In genomic region chr9:89704265-89705196, GRCm38 (mm10) we compare ENCODE assay signal across 8 mouse cellular contexts. TPM values are rescaled to one million over a fixed set of nuclear protein-coding genes. Genes with fewer than 3 reads are reported as not detected.
DNase-seq lines count a peak whose midpoint lies in the region; ATAC-seq lines count a peak whose summit lies in the region.

Gene Tmed3 (minus strand): TSS chr9:89705068.

- peak within 1 kb of the TSS; percentile 90 for H3K9ac ChIP-seq in lung, embryonic 16.5 days (ENCODE audit: low read length)

- H3K27me3 ChIP-seq in lung, embryonic 16.5 days (ENCODE audit: control insufficient read depth, insufficient read depth, low read depth, low read length), result no peaks in the 10 kb centered on the region

- H3K4me1 ChIP-seq in lung, embryonic 16.5 days (replicated peaks; ENCODE audit: control insufficient read depth, insufficient read depth, low read length), result peaks cover 6% of the 10 kb centered on the region

- H3K9me3 ChIP-seq in lung, embryonic 16.5 days (ENCODE audit: control insufficient read depth, low read length), result no peaks in the 10 kb centered on the region

- 1% methylated on average over 52 of the region's 52 CpGs for WGBS in lung, embryonic 16.5 days

- ATAC-seq in hematopoietic stem cell, adult 5-6 weeks (replicated peaks in 1 of 2; ENCODE audit: insufficient read depth in 1 of 2, low FRiP score in 2 of 2, low TSS enrichment in 1 of 2, low read depth in 1 of 2, poor library complexity in 2 of 2, severe bottlenecking in 2 of 2), result peak; percentile 92 to 97
- ATAC-seq in lung, embryonic 16.5 days (ENCODE audit: low read depth), result peak; percentile 100

- H3K36me3 ChIP-seq in lung, embryonic 16.5 days (ENCODE audit: control insufficient read depth, insufficient read depth, low read length), result peaks cover 2% of the 10 kb centered on the region

- peak; percentile 82 for DNase-seq in MEL-GATA-1-ER (ENCODE audit: extremely low read depth, low read depth)
- DNase-seq in cerebellum, adult 8-10 months, result peak; percentile 83
- DNase-seq in forelimb bud, embryonic 11.5 days (ENCODE audit: low read depth, low spot score), result peak; percentile 91
- DNase-seq in layer of hippocampus, adult 9-10 months (ENCODE audit: low spot score), result peak; percentile 67
- peak; percentile 66 for DNase-seq in ovary, postnatal 10 days (ENCODE audit: low spot score)
- peak; percentile 89 to 91 for DNase-seq in thymus, postnatal 10 days (ENCODE audit: low spot score in 2 of 2)

- peak within 1 kb of the TSS; percentile 77 for H3K27ac ChIP-seq in lung, embryonic 16.5 days (ENCODE audit: low read length)

- H3K4me2 ChIP-seq in lung, embryonic 16.5 days (ENCODE audit: low read depth, low read length), result peak within 1 kb of the TSS; percentile 97

- H3K4me3 ChIP-seq in lung, embryonic 16.5 days (ENCODE audit: low read length), result peak within 1 kb of the TSS; percentile 73

RNA-seq across cellular contexts. Expression of gene Tmed3, which starts in this region (rescaled TPM):
- total RNA-seq in hematopoietic stem cell, adult 5-6 weeks (2017), result 79.0 and 101 TPM in 2 replicates
- 103 and 114 TPM in 2 replicates for polyA plus RNA-seq in lung, embryonic 16.5 days (2015; fragmentation: Nextera tagmentation; extraction: Ambion mirVana)

Comparison
In these comparisons a context has a peak if more than half of its experiments do, and no peak if none do; other contexts are left out.
1. Peak in every context shown above with its lines: DNase-seq, ATAC-seq, H3K4me3 ChIP-seq and H3K27ac ChIP-seq.